Mouse (Mus musculus): Measurements from ENCODE around the gene Rbm48.
A peak's percentile ranks its signal among the peaks of the same experiment; 100 is the strongest.

The Rbm48 gene

DNA sequence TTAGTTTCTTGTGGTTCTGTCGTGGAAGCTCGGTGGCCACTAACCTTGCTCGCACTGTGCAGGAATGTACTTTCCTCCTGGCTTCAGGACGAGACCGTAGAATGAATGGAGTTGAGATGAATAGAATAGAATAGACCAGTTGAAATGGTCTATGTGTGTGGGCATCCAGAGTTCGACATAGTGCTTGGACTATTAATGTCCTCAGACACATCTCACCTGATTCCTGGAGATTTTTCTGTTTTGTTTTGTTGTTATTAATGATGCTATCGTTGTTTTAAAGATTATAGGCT, 52.0 kb downstream of the Rbm48 start:
- no peak for DNase-seq

DNA sequence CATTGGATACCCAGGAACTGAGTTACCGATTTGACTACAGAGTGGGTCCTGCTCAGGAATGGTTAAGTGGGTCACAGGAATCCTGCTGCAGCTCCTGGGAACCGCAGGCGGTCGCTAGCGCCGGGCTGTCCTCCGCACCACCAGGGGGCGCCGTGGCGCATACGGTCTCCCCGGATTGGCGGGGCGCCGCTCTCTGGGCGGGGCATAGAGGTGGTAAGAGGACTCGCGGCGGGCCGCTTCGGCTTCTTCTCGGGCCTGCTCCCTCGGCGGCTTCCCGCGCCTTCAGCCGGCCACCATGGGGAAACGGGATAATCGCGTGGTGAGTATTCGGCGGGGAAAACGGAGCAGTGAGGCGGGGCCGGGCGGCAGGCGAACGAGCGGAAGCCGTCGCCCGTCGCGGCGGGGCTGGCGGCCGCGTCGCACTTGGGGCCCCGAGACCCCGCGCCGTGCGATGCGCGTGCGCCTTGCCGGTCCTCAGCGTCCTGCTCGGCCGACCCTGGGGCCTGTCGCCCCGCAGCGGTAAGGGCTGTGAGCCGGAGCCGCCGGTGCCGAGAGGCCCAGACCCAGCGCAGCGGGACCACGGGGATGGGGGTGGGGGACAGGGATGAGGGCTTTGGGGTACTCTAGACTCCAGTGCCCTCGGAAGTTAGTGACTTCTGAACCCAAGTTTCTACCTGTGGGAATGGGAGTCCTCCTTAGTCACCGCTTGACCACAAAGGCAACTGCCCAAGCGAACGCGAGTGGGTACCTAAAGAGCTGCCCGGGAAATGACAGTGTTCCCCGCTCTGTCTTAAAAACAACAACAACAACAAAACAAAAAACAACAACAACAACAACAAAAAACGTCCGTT, 52.5 kb downstream of the Rbm48 start, which contains the start of gene Fam133b:
TSS of gene Fam133b (plus strand) at position 205 of the 851 bp plus-strand sequence.
- peak; percentile 95 for DNase-seq

DNA sequence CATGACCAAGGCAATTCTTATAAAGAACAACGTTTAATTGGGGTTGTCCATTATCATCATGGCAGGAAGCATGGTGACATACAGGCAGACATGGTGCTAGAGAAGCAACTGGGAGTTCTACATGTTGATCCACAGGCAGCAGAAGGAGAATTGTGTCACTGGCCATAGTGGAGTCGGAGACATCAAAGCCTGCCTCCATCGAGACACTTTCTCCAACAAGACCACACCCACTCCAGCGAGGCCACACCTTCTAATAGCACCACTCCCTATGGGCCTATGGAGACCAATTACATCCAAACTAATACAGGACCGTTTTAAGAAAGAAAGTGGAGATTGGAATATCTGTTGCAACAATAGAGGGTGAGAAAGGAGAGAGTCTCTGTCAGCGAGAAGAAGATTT, 54.5 kb downstream of the Rbm48 start:
- no peak for DNase-seq

DNA sequence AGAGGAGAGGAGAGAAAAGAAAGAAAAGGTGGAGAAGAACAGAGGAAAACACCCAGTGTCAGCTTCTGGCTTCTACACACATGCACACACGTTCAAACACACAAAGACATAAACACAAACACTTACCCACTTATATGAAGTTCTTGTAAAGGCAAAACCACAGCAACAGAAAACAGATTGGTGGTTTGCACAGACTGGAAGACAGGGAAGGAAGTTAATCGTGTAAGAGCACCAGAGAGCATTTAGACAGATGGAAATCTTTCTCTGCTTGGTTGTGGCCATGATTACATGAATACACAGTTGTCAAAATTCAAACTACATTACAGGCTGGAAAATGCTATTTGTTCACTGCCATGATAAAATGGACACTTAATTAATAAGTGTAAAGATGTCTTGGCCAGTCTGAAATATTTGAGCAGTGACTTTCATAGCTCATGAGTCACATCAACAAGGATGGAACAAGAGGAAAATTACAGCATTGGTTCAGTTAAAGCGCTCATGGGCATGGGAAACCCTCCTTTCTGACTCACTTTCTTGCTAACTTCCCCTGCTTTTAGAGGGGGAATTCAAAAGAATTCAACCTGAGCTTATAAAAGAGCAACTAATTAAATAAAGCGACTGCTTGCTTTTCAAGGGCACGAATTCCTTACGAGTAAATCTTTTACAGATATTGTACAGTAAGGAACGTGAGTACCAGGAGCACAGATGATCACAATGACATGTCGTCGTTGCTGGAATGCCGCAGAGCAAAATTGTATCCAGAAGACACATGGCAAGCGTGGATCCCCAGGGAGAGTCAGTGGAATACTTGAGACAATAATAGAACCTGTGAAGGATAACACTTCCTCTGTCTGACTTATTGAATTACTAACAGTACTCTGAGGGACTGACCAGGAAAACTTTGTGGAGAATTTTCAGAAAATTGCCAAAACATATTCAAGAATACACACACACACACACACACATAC, 57.6 kb downstream of the Rbm48 start:
- no peak for DNase-seq

DNA sequence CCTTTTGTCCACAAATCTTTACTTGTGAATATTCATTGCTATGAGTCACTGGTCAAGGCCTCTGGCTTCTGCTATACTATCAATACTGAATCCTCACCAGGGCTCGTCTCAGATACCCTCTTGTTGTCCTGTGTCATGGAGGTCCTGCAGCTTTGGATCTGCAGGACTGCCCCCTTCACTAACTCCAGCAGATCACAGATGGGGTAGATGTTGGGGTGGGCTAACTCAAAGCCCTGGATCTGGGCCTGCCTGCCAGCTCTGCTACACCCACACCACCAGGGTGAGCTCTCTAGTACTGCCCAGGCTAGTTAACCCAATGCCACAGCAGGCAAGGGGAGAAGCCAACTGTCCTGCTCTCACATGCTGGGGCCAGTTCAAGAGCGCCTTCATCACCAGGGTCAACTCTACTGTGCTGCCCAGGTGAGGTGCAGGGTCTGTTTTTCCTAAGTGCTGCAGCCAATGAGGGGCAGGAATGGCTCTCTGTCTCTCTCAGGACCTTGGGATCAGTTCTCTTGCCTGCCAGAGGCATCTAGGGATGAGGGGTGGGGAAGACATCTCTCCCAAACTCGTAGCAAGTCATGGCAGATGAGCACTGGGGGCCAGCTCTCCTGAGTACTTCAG, 59.7 kb downstream of the Rbm48 start:
- DNase-seq = no peak
